Mouse (Mus musculus) activated CD4-positive, CD25-positive, alpha-beta regulatory T cell, adult 4 months (primary cell): Measurements from ENCODE around the gene Ptpru. TPM values are rescaled to one million over a fixed set of nuclear protein-coding genes. Genes with fewer than 3 reads are reported as not detected.
"Not testable (repeated sequence)": the region's sequence is repeated elsewhere in the genome, so short reads cannot be mapped to it uniquely, and the experiment has no call there.

Experiments
- ATAC-seq: one replicate; pipeline ENCODE4 v1.8.0; 2017
- polyA plus RNA-seq, 2 experiments: library from polyadenylated mRNA; unstranded; fragments of 100-300 nt; shearing (Covaris generic); gene quantifications; one replicate each; pipeline ENCODE4 v1.2.1; 2017

Gene Ptpru
- polyA plus RNA-seq, 2 experiments from 2014 or later, result 0.10 TPM; not detected in 1

GRCm38 (mm10) chr4:131833971-131834609, 4.0 kb downstream of the Ptpru start:
- ATAC-seq, result no peak

GRCm38 (mm10) chr4:131832759-131833407, 5.2 kb downstream of the Ptpru start:
- no peak for ATAC-seq

- no peak for ATAC-seq
Measured at GRCm38 (mm10) chr4:131831546-131832045, 6.5 kb downstream of the Ptpru start.

GRCm38 (mm10) chr4:131829123-131829522, 9.0 kb downstream of the Ptpru start:
- no peak for ATAC-seq

- no peak for ATAC-seq
Measured at GRCm38 (mm10) chr4:131826905-131827304, 11.2 kb downstream of the Ptpru start.

GRCm38 (mm10) chr4:131825830-131826229, 12.3 kb downstream of the Ptpru start:
- no peak for ATAC-seq

GRCm38 (mm10) chr4:131824939-131825338, 13.1 kb downstream of the Ptpru start:
- no peak for ATAC-seq

- ATAC-seq, result no peak
Measured at GRCm38 (mm10) chr4:131822583-131822982, 15.5 kb downstream of the Ptpru start.

- no peak for ATAC-seq
Measured at GRCm38 (mm10) chr4:131821161-131821731, 16.8 kb downstream of the Ptpru start.

- ATAC-seq, result no peak
Measured at GRCm38 (mm10) chr4:131818926-131819325, 19.2 kb downstream of the Ptpru start.

- no peak for ATAC-seq
Measured at GRCm38 (mm10) chr4:131815774-131816173, 22.3 kb downstream of the Ptpru start.

GRCm38 (mm10) chr4:131814869-131815268, 23.2 kb downstream of the Ptpru start:
- ATAC-seq, result no peak

- no peak for ATAC-seq
Measured at GRCm38 (mm10) chr4:131813798-131814197, 24.3 kb downstream of the Ptpru start.

- ATAC-seq, result no peak
Measured at GRCm38 (mm10) chr4:131812458-131812857, 25.6 kb downstream of the Ptpru start.

GRCm38 (mm10) chr4:131805255-131805654, 32.8 kb downstream of the Ptpru start:
- no peak for ATAC-seq

GRCm38 (mm10) chr4:131804732-131805131, 33.4 kb downstream of the Ptpru start:
- not testable (repeated sequence) for ATAC-seq

- ATAC-seq, result no peak
Measured at GRCm38 (mm10) chr4:131803846-131804245, 34.2 kb downstream of the Ptpru start.

GRCm38 (mm10) chr4:131798968-131799367, 39.1 kb downstream of the Ptpru start:
- no peak for ATAC-seq

GRCm38 (mm10) chr4:131797920-131798319, 40.2 kb downstream of the Ptpru start:
- ATAC-seq, result no peak

GRCm38 (mm10) chr4:131797483-131797882, 40.6 kb downstream of the Ptpru start:
- no peak for ATAC-seq

GRCm38 (mm10) chr4:131796312-131797080, 41.6 kb downstream of the Ptpru start:
- ATAC-seq, result no peak

- no peak for ATAC-seq
Measured at GRCm38 (mm10) chr4:131786800-131787199, 51.3 kb downstream of the Ptpru start.

GRCm38 (mm10) chr4:131784034-131784433, 54.1 kb downstream of the Ptpru start:
- no peak for ATAC-seq
